Mouse (Mus musculus) megakaryocyte, adult 5-6 weeks (primary cell): ENCODE results near the gene Mrps18b. TPM values are rescaled to one million over a fixed set of nuclear protein-coding genes. Genes with fewer than 3 reads are reported as not detected.

Source experiments
- total RNA-seq, 2 experiments: library from RNA; stranded (forward) in 1 of 2; stranded (reverse) in 1 of 2; fragments of 153-499, 151-499 nt in 1 of 2; fragments of 221-1000, 200-1000 nt in 1 of 2; gene quantifications; 2 replicates each; pipeline versions ENCODE4 v1.2.3 to v1.2.4; 2015 to 2017

The Mrps18b gene
- total RNA-seq, 2 experiments from 2014 or later: 28.9 to 35.9 TPM

Other genes starting within 250 kb of the Mrps18b start
- gene Vars2, start 248.8 kb downstream of the Mrps18b start, total RNA-seq (2015): 2.1 and 5.3 TPM in 2 replicates
- gene Vars2, start 248.8 kb downstream of the Mrps18b start, total RNA-seq (2017): 3.3 and 16.9 TPM in 2 replicates
- gene Gtf2h4, start 242.7 kb downstream of the Mrps18b start, total RNA-seq (2015): 13.4 and 15.1 TPM in 2 replicates
- gene Gtf2h4, start 242.7 kb downstream of the Mrps18b start, total RNA-seq (2017): 10.6 and 14.9 TPM in 2 replicates
- 0.91 and 1.0 TPM in 2 replicates for gene Ddr1, start 211.8 kb downstream of the Mrps18b start, total RNA-seq (2015)
- gene Ddr1, start 211.8 kb downstream of the Mrps18b start, total RNA-seq (2017): 0.49 and 1.0 TPM in 2 replicates
- gene Ier3, start 94.7 kb downstream of the Mrps18b start, total RNA-seq (2015): 21.1 and 22.8 TPM in 2 replicates
- 15.7 and 20.5 TPM in 2 replicates for gene Ier3, start 94.7 kb downstream of the Mrps18b start, total RNA-seq (2017)
- gene Flot1, start 93.2 kb downstream of the Mrps18b start, total RNA-seq (2015): 73.5 and 95.0 TPM in 2 replicates
- gene Flot1, start 93.2 kb downstream of the Mrps18b start, total RNA-seq (2017): 124 and 127 TPM in 2 replicates
- 649 TPM in 2 replicates for gene Tubb5, start 78.1 kb downstream of the Mrps18b start, total RNA-seq (2015)
- 751 and 811 TPM in 2 replicates for gene Tubb5, start 78.1 kb downstream of the Mrps18b start, total RNA-seq (2017)
- 37.6 and 62.8 TPM in 2 replicates for gene Mdc1, start 74.9 kb downstream of the Mrps18b start, total RNA-seq (2015)
- gene Mdc1, start 74.9 kb downstream of the Mrps18b start, total RNA-seq (2017): 17.3 and 18.6 TPM in 2 replicates
- 88.5 and 114 TPM in 2 replicates for gene Nrm, start 55.1 kb downstream of the Mrps18b start, total RNA-seq (2015)
- 80.1 and 82.8 TPM in 2 replicates for gene Nrm, start 55.1 kb downstream of the Mrps18b start, total RNA-seq (2017)
- 153 and 167 TPM in 2 replicates for gene Ppp1r18, start 50.8 kb downstream of the Mrps18b start, total RNA-seq (2015)
- 64.0 and 78.1 TPM in 2 replicates for gene Ppp1r18, start 50.8 kb downstream of the Mrps18b start, total RNA-seq (2017)
- 87.6 and 118 TPM in 2 replicates for gene Dhx16, start 36.6 kb downstream of the Mrps18b start, total RNA-seq (2015)
- 65.9 and 72.8 TPM in 2 replicates for gene Dhx16, start 36.6 kb downstream of the Mrps18b start, total RNA-seq (2017)
- 28.4 and 31.8 TPM in 2 replicates for gene 2310061I04Rik, start 19.0 kb downstream of the Mrps18b start, total RNA-seq (2015)
- 3.5 and 9.8 TPM in 2 replicates for gene 2310061I04Rik, start 19.0 kb downstream of the Mrps18b start, total RNA-seq (2017)
- gene Atat1, start 6.3 kb downstream of the Mrps18b start, total RNA-seq (2015): 8.7 and 10.1 TPM in 2 replicates
- 5.2 and 7.6 TPM in 2 replicates for gene Atat1, start 6.3 kb downstream of the Mrps18b start, total RNA-seq (2017)
- 82.4 and 93.7 TPM in 2 replicates for gene Ppp1r10, start within 50 bp of the Mrps18b start, total RNA-seq (2015)
- 131 and 157 TPM in 2 replicates for gene Ppp1r10, start within 50 bp of the Mrps18b start, total RNA-seq (2017)
- gene Abcf1, start 53.4 kb upstream of the Mrps18b start, total RNA-seq (2015): 31.8 and 32.7 TPM in 2 replicates
- gene Abcf1, start 53.4 kb upstream of the Mrps18b start, total RNA-seq (2017): 101 and 128 TPM in 2 replicates
- gene Gnl1, start 63.5 kb upstream of the Mrps18b start, total RNA-seq (2015): 5.0 and 6.4 TPM in 2 replicates
- gene Gnl1, start 63.5 kb upstream of the Mrps18b start, total RNA-seq (2017): 11.3 and 13.9 TPM in 2 replicates
- gene Prr3, start 63.8 kb upstream of the Mrps18b start, total RNA-seq (2015): 7.5 and 8.9 TPM in 2 replicates
- gene Prr3, start 63.8 kb upstream of the Mrps18b start, total RNA-seq (2017): 2.8 and 8.5 TPM in 2 replicates
- 19.5 and 20.8 TPM in 2 replicates for gene H2-T24, start 104.2 kb upstream of the Mrps18b start, total RNA-seq (2015)
- gene H2-T24, start 104.2 kb upstream of the Mrps18b start, total RNA-seq (2017): 85.4 and 88.2 TPM in 2 replicates
- gene H2-T23, start 116.5 kb upstream of the Mrps18b start, total RNA-seq (2015): 211 and 216 TPM in 2 replicates
- 185 and 224 TPM in 2 replicates for gene H2-T23, start 116.5 kb upstream of the Mrps18b start, total RNA-seq (2017)
- 43.2 and 44.4 TPM in 2 replicates for gene H2-T22, start 126.4 kb upstream of the Mrps18b start, total RNA-seq (2015)
- gene H2-T22, start 126.4 kb upstream of the Mrps18b start, total RNA-seq (2017): 51.9 and 56.1 TPM in 2 replicates
- gene Gm6034, start 126.6 kb upstream of the Mrps18b start, total RNA-seq (2015): not detected in 2 replicates
- not detected in 2 replicates for gene Gm6034, start 126.6 kb upstream of the Mrps18b start, total RNA-seq (2017)
- not detected in 2 replicates for gene Gm11127, start 142.0 kb upstream of the Mrps18b start, total RNA-seq (2015)
- gene Gm11127, start 142.0 kb upstream of the Mrps18b start, total RNA-seq (2017): not detected in 2 replicates
- 0.62 TPM in 1 of 2 replicates, not detected in the other for gene Gm19684, start 205.3 kb upstream of the Mrps18b start, total RNA-seq (2015)
- gene Gm19684, start 205.3 kb upstream of the Mrps18b start, total RNA-seq (2017): 0.12 and 0.15 TPM in 2 replicates
- gene Gm7030, start 213.0 kb upstream of the Mrps18b start, total RNA-seq (2015): not detected in 2 replicates
- not detected in 2 replicates for gene Gm7030, start 213.0 kb upstream of the Mrps18b start, total RNA-seq (2017)